Mouse (Mus musculus) myocyte (in vitro differentiated cells): ENCODE measurements around the gene Anks3.
A peak's percentile ranks its signal among the peaks of the same experiment; 100 is the strongest.

Source experiments
- E2F4 ChIP-seq: IDR thresholded peaks from one replicate; pipeline ENCODE4 v1.6.1; 2011; ENCODE audit warnings: mild to moderate bottlenecking, control low read depth, moderate library complexity; ENCODE audit not compliant: insufficient read depth
- MAX ChIP-seq: IDR thresholded peaks from one replicate; pipeline ENCODE4 v1.6.1; 2011; ENCODE audit warnings: low read depth, mild to moderate bottlenecking, control low read depth
- MYOG ChIP-seq, 3 experiments: IDR thresholded peaks; one replicate each; pipeline ENCODE4 v1.6.1; 2011; ENCODE audit warnings: control low read depth in 2 of 3, low read depth in 2 of 3, mild to moderate bottlenecking in 2 of 3; ENCODE audit not compliant: insufficient read length in 2 of 3, control insufficient read depth in 1 of 3, insufficient read depth in 1 of 3
- POLR2A ChIP-seq: IDR thresholded peaks from one replicate; pipeline ENCODE4 v1.6.1; 2011; ENCODE audit warnings: low read depth, mild to moderate bottlenecking, control low read depth, moderate library complexity; ENCODE audit not compliant: insufficient read length
- POLR2AphosphoS2 ChIP-seq: IDR thresholded peaks from one replicate; pipeline ENCODE4 v1.6.1; 2011; ENCODE audit warnings: low read depth, control low read depth; ENCODE audit not compliant: insufficient read length
- SRF ChIP-seq: IDR thresholded peaks from one replicate; pipeline ENCODE4 v1.6.1; 2011; ENCODE audit warnings: low read depth; ENCODE audit not compliant: control insufficient read depth, insufficient read length
- TCF12 ChIP-seq: IDR thresholded peaks from one replicate; pipeline ENCODE4 v1.6.1; 2011; ENCODE audit warnings: mild to moderate bottlenecking, control low read depth; ENCODE audit not compliant: poor library complexity, insufficient read depth, severe bottlenecking
- TCF3 ChIP-seq: IDR thresholded peaks from one replicate; pipeline ENCODE4 v1.6.1; 2011; ENCODE audit warnings: low read depth, control low read depth; ENCODE audit not compliant: insufficient read length
- USF1 ChIP-seq: IDR thresholded peaks from one replicate; pipeline ENCODE4 v1.6.1; 2011; ENCODE audit warnings: low read depth, mild to moderate bottlenecking, control low read depth, moderate library complexity

- no peak for TF ChIP-seq POLR2A
- TF ChIP-seq MAX: no peak
- no peak for TF ChIP-seq USF1
- no peak for TF ChIP-seq POLR2AphosphoS2
- no peak for TF ChIP-seq TCF12
- TF ChIP-seq SRF: no peak
- TF ChIP-seq E2F4: no peak
- TF ChIP-seq TCF3: no peak
- TF ChIP-seq MYOG (IDR thresholded peaks at IDR 0.05; ENCODE audit: control insufficient read depth in 1 of 3, insufficient read depth in 1 of 3, insufficient read length in 2 of 3, low read depth in 2 of 3): peak in 2 of 3 experiments; percentile 31 to 81
Observed at GRCm38 (mm10) chr16:4969055-4969843, 5.2 kb upstream of the Anks3 start.
